Mouse (Mus musculus): ENCODE results near the gene Gm4707.
"Not testable (repeated sequence)": the region's sequence is repeated elsewhere in the genome, so short reads cannot be mapped to it uniquely, and the experiment has no call there.

Gm4707 gene

DNA sequence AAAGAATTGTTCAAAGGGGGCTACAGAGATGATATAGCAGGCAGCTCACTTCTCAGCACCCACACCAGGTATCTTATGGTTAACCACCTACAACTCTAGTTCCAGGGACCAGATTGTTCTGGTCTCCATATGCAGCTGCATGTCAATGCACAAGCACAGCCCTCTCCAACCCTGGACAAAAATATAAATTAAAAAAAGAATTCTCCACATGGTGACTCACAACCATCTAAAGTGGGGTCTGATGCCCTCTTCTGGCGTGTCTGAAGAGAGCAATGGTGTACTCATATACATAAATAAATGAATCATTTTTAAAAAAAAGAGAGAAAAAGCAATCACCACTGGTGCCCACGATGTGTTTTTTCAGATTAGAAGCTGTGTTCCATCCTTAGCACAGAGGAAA, 15.0 kb downstream of the Gm4707 start:
- peak; percentile 4 to 17 for DNase-seq (ENCODE audit: low spot score in 2 of 2)

DNA sequence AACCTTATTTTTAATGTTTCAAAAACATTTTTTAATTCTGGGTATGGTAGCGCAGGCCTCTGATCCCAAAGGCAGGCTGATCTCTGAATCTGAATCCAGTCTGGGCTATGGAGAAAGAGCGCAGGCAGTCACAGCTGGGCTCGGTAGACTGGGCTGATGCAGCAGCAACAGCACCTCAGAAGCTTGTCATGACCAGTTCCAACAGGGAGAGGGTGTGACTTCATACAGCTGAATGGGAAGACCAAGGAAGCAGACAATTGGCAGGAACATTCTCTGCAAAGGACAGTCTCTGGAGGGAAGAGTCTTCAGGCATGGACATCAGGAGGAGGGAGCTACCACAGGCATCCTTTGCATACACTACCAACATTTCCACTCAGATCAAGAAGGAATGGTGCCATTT, 15.6 kb downstream of the Gm4707 start:
- no peak for DNase-seq (ENCODE audit: low spot score in 2 of 2)

DNA sequence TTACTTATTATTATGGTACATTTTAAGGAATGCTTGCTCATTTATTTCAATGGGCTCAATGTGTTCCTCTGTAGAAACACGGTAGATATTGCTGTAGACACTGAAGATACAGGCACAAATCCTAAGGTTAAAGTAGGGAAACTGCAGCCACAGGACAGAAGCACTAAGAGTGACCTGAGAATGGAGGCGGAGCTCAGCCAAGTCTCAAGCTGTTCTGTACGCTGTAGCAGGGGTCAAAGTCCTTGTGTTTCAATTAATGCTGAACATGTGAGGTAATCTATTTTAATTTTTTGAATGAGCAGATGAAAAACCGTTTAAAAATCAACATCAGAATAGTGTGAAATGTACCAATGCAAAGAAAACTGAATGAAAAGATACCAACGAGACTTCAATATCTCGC, 16.4 kb downstream of the Gm4707 start:
- no peak for DNase-seq (ENCODE audit: low spot score in 2 of 2)

DNA sequence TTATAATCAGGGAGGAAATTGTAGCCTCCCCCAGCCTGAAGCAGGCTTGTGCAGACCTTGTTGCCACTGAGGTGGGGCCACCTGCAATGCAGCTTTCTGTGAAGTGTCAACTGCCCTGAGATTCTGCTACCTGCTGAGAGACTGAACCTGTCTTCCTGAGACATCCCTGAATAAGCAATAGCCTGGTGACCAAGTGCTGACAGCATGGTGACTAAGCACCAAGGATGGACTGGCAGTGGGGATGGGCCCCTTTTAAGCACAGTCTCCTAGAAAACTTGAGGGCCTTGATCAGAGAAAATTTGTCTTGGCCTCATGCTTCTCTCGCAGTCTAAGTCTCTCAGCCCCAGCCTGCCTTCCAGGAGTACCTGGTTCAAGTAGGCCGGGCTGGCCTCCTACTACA, 37.2 kb downstream of the Gm4707 start:
- not testable (repeated sequence) for DNase-seq (ENCODE audit: low spot score in 2 of 2)

DNA sequence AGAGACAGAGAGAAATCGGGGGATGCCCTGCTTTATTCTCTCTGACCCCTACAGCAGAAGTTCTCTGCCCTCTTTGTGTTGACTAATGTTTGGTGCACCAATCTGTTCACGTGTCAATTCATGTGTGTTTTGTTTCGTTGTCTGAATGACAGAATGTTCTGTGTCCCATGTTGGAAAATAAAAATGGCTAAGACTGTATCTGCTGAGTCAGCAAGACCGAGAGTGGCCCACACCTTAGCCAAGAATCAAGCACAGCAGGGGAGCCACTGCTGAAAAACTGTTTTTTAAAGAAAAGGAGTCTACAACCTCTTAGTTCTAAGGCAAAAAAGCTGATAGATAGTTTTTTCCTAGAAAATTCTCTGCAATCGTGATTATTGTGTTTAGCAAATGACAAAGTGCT, 40.3 kb downstream of the Gm4707 start:
- not testable (repeated sequence) for DNase-seq (ENCODE audit: low spot score in 2 of 2)

DNA sequence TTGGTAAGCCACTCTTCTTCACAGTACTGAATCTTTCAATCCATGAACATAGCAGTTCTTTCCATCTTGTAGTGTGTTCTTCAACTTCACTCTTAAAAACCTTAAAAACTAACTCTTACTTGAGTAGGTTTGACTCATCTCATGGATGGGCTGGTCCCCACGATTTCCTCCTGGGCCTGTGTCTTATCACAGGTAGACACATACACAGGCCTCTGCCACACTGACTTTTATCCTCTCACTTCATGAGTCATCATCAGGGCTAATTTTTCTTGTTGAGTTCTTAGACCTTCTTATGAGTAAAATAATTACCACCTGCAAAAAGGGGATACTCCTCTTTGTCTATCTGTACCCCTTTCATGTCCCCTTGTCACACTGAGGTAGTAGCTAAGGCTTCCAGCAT, 42.7 kb downstream of the Gm4707 start:
- no peak for DNase-seq (ENCODE audit: low spot score in 2 of 2)

Measured in frontal cortex, postnatal 36 days (tissue).